Mouse (Mus musculus) erythroblast, embryonic 14.5 days (primary cell): ENCODE measurements around the gene Kcnh8. TPM values are rescaled to one million over a fixed set of nuclear protein-coding genes. Genes with fewer than 3 reads are reported as not detected.

Experiments used
- H3K27me3 ChIP-seq: 2 replicates; pipeline ENCODE4 v1.6.1; 2012; ENCODE audit warnings: inconsistent platforms; ENCODE audit not compliant: control insufficient read depth
- H3K36me3 ChIP-seq: 2 replicates; pipeline ENCODE4 v1.6.1; 2012; ENCODE audit warnings: mild to moderate bottlenecking, inconsistent platforms; ENCODE audit not compliant: control insufficient read depth
- H3K4me1 ChIP-seq: 2 replicates; pipeline ENCODE4 v1.6.1; 2012; ENCODE audit warnings: inconsistent platforms; ENCODE audit not compliant: control insufficient read depth
- H3K4me3 ChIP-seq: replicated peaks from 2 replicates; pipeline ENCODE3; 2012; ENCODE audit warnings: moderate library complexity, mild to moderate bottlenecking, inconsistent platforms
- H3K9me3 ChIP-seq: 2 replicates; pipeline ENCODE4 v1.6.1; 2012; ENCODE audit warnings: low read length, inconsistent platforms, mixed read lengths; ENCODE audit not compliant: control insufficient read depth
- GATA1 ChIP-seq: IDR thresholded peaks from 2 replicates; pipeline ENCODE4 v1.6.1; 2012; ENCODE audit warnings: low read length, inconsistent platforms, mixed read lengths
- TAL1 ChIP-seq: IDR thresholded peaks from 3 replicates; pipeline ENCODE4 v1.6.1; 2012; ENCODE audit warnings: low read length, inconsistent platforms, mixed read lengths
- polyA plus RNA-seq: library from polyadenylated mRNA; stranded (reverse); fragments of >175 nt; gene quantifications from 2 replicates; pipeline ENCODE4 v1.2.3, GENCODE M21; 2012

Kcnh8 gene
- polyA plus RNA-seq, 1 experiment, result not detected

DNA sequence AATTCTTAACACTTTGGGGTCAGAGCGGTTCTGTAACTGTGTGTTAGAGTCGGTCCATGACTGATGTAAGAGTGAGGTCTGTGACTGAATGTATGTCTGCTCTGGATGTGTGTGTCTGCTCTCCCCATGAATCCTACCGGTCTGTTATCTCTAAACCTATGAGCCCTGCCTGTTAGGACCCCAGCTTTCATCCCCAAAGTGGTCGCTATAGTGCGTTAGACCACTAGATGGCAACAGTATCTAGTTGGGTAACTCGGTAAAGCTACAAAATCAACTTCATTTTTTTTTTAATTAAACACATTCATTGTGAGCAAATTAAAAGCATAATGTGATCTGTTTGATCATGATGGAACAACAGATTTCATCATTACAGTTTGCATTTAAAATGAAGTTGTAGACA is 202.0 kb downstream of the Kcnh8 start:
- TF ChIP-seq TAL1, result no peak
- no peak for TF ChIP-seq GATA1
- H3K27me3 ChIP-seq, result no peaks in the 10 kb centered on the region
- H3K4me3 ChIP-seq, result no peak overlapping the region
- H3K36me3 ChIP-seq, result no peaks in the 10 kb centered on the region
- peaks cover 2% of the 10 kb centered on the region; the same call in 1 of the 2 replicates for H3K9me3 ChIP-seq
- no peaks in the 10 kb centered on the region for H3K4me1 ChIP-seq

DNA sequence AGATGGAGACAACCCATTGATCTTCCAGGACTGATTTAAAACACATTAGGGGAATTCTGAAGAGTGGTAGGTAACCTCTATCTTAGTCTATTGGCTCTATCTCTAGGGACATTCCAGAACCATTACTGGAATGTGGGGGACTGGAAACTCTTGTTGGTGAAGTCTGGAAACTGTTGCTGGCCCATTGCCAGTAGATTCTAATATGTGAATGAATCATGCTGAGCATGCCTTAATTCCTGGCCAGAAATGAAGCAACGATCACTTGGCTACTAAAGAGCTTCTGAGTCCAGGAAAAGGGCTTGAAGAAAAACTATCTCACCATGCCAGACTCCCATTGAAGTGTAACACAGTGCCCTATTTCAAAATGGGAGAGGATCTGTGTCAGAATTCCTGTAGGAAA is 208.3 kb downstream of the Kcnh8 start:
- peaks cover 4% of the 10 kb centered on the region; the same call in 1 of the 2 replicates for H3K9me3 ChIP-seq
- H3K36me3 ChIP-seq, result no peaks in the 10 kb centered on the region
- H3K4me1 ChIP-seq, result no peaks in the 10 kb centered on the region
- H3K27me3 ChIP-seq, result no peaks in the 10 kb centered on the region
- TF ChIP-seq TAL1 (no peak), GATA1 (no peak)
- H3K4me3 ChIP-seq, result no peak overlapping the region

DNA sequence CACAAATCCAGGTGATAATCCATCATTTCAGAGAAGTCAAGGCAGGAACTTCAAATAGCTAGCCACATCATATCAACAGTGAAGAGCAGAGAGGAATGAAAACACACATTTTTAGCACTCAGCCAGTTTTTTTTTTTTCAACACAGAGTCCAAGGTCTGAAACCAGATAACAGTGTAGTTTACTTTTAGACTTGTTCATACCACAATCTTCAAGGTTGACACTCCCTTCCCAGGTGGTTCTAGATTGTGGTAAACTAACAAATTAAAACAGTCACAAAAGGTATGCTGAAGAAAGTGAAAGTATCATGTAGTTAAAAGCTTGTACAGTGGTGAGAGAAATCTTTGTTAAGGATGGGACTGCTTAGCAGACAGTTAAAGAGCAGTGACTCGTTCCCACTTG is 216.5 kb downstream of the Kcnh8 start:
- no peaks in the 10 kb centered on the region for H3K36me3 ChIP-seq
- no peak overlapping the region for H3K4me3 ChIP-seq
- no peak for TF ChIP-seq TAL1
- no peak for TF ChIP-seq GATA1
- H3K9me3 ChIP-seq, result peaks cover 18% of the 10 kb centered on the region
- H3K27me3 ChIP-seq, result no peaks in the 10 kb centered on the region
- no peaks in the 10 kb centered on the region for H3K4me1 ChIP-seq

DNA sequence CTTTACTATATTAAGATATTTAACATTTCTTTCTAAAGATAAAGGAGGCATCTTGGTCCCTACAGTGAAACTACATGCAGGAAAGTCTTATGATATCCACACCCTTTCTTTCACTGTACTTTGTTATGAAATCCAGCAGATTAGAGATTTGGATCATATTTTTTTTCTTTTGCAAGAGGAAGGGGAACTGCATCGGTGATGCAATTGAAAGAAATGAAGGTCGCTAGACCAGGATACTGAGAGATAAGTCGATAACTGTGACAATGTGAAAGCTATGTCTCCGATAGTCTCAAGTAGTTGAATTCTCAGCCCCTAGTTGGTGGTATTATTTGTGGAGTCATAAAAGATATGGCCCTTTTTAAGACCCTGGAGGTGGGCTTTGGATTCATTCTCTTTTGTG is 227.2 kb downstream of the Kcnh8 start:
- Histone ChIP-seq H3K27me3 (no peaks in the 10 kb centered on the region), H3K4me3 (no peak overlapping the region), H3K9me3 (no peaks in the 10 kb centered on the region), H3K4me1 (no peaks in the 10 kb centered on the region), H3K36me3 (no peaks in the 10 kb centered on the region)
- TF ChIP-seq GATA1 (no peak), TAL1 (no peak)

GRCm38 (mm10) chr17:52873195-52873594 is 270.7 kb downstream of the Kcnh8 start:
- Histone ChIP-seq H3K4me1 (no peaks in the 10 kb centered on the region), H3K27me3 (no peaks in the 10 kb centered on the region), H3K9me3 (peaks cover 5% of the 10 kb centered on the region; the same call in 1 of the 2 replicates), H3K4me3 (no peak overlapping the region), H3K36me3 (no peaks in the 10 kb centered on the region)
- no peak for TF ChIP-seq GATA1
- TF ChIP-seq TAL1, result no peak

GRCm38 (mm10) chr17:52878964-52879363 is 276.5 kb downstream of the Kcnh8 start:
- TF ChIP-seq GATA1, result no peak
- no peak for TF ChIP-seq TAL1
- H3K36me3 ChIP-seq, result no peaks in the 10 kb centered on the region

DNA sequence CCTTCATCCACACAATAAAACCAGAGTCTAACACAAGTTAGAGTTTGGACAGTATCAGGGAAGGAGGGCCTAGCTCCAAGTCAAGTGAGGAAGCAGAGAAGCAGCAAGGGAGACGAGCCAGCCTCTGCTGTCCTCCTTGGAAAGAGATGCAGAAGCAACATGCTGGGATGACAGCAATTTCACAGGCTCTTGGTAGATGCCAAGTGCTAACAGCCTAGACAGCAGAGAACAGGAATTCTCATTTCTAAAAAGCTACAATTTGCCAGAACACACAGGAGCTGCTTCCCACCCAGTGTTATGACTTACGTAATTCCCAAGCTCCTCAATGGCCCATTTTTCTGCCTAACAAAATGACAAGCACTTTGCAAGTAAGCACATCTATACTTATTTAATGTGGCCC is 277.5 kb downstream of the Kcnh8 start:
- no peaks in the 10 kb centered on the region for H3K4me1 ChIP-seq
- H3K9me3 ChIP-seq, result no peaks in the 10 kb centered on the region; the same call in 1 of the 2 replicates
- no peaks in the 10 kb centered on the region for H3K36me3 ChIP-seq
- no peak for TF ChIP-seq GATA1
- H3K27me3 ChIP-seq, result no peaks in the 10 kb centered on the region
- H3K4me3 ChIP-seq, result no peak overlapping the region

More at GRCm38 (mm10) chr17:52878964-52879363, 276.5 kb downstream of the Kcnh8 start:
- Histone ChIP-seq H3K4me3 (no peak overlapping the region), H3K4me1 (no peaks in the 10 kb centered on the region), H3K27me3 (no peaks in the 10 kb centered on the region), H3K9me3 (peaks cover under 1% of the 10 kb centered on the region; the same call in 1 of the 2 replicates)

DNA sequence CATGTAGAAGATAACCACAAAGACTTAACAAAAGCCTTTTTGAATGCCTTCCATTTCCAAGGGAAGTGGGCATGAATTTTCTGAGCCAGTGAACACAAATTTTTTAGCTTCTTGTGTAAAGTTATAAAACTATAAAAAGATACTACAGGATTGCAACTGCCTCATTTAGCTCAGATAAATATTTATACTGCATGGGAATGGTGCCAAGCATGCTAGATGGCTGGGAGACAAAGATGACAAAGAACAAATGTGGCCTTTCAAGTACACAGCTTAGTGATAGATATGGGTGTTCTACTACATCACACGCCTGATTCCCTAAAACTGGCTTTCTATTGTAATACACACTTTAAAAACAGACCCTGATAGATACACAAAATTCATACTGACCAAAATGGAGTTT is 282.7 kb downstream of the Kcnh8 start:
- Histone ChIP-seq H3K4me1 (no peaks in the 10 kb centered on the region), H3K36me3 (no peaks in the 10 kb centered on the region), H3K27me3 (no peaks in the 10 kb centered on the region), H3K4me3 (no peak overlapping the region), H3K9me3 (no peaks in the 10 kb centered on the region; the same call in 1 of the 2 replicates)
- TF ChIP-seq TAL1 (no peak), GATA1 (no peak)

- H3K4me3 ChIP-seq, result no peak overlapping the region
- no peaks in the 10 kb centered on the region for H3K9me3 ChIP-seq
- no peaks in the 10 kb centered on the region for H3K36me3 ChIP-seq
- H3K27me3 ChIP-seq, result no peaks in the 10 kb centered on the region
- no peaks in the 10 kb centered on the region for H3K4me1 ChIP-seq
- TF ChIP-seq GATA1 (no peak), TAL1 (no peak)
Measured at GRCm38 (mm10) chr17:52920519-52921106, 318.1 kb downstream of the Kcnh8 start.

DNA sequence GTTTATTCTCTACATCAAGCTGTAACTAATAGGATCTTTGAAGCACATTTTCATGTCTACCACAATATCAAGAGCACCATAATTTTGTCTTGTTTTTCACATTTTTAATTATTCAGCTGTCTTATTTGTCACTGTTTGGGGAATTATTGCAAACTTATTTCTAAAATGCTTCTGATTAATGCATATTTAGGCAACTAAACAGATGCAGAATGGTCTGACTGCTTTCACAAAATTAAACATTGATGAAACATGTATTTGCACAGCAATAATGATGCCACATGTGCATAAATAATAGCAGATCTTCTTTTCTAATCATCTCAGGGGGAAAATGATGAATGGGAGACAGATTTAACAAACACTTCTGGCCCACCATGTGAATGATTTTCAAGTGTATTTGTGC is 341.5 kb downstream of the Kcnh8 start:
- H3K4me1 ChIP-seq, result no peaks in the 10 kb centered on the region
- no peaks in the 10 kb centered on the region for H3K9me3 ChIP-seq
- no peak for TF ChIP-seq TAL1
- TF ChIP-seq GATA1, result no peak
- no peak overlapping the region for H3K4me3 ChIP-seq
- no peaks in the 10 kb centered on the region for H3K36me3 ChIP-seq
- H3K27me3 ChIP-seq, result no peaks in the 10 kb centered on the region
